Mouse (Mus musculus) CH12.LX (cell line): ENCODE results near the gene U2surp. TPM values are rescaled to one million over a fixed set of nuclear protein-coding genes. Genes with fewer than 3 reads are reported as not detected.

Experiments
- DNase-seq: peaks from one replicate; pipeline ENCODE4 v3.0.0-alpha.2; 2013; ENCODE audit errors: extremely low read depth
- H3K27ac ChIP-seq: 2 replicates; pipeline ENCODE4 v1.5.1; 2012; ENCODE audit warnings: low read depth, mild to moderate bottlenecking, control low read depth, moderate library complexity; ENCODE audit not compliant: insufficient read depth
- H3K27me3 ChIP-seq: replicated peaks from 2 replicates; pipeline ENCODE3; 2012; ENCODE audit warnings: inconsistent platforms
- H3K36me3 ChIP-seq, 2 experiments: replicated peaks in 1 of 2; 2 replicates each; pipeline versions ENCODE3 to v1.6.1; 2012; ENCODE audit warnings: inconsistent platforms in 1 of 2, low read length in 1 of 2, mild to moderate bottlenecking in 1 of 2, mixed read lengths in 1 of 2, moderate library complexity in 1 of 2; ENCODE audit not compliant: control insufficient read depth in 1 of 2, insufficient read depth in 1 of 2
- H3K4me1 ChIP-seq, 2 experiments: 2 replicates each; pipeline ENCODE4 v1.6.1; 2012; ENCODE audit warnings: inconsistent platforms in 1 of 2, moderate library complexity in 1 of 2; ENCODE audit not compliant: insufficient read depth in 2 of 2, control insufficient read depth in 1 of 2
- H3K4me2 ChIP-seq: 2 replicates; pipeline ENCODE4 v1.6.1; 2012; ENCODE audit warnings: low read depth, mild to moderate bottlenecking, control low read depth; ENCODE audit not compliant: poor library complexity, insufficient read depth, severe bottlenecking
- H3K4me3 ChIP-seq, 3 experiments: fragments of 150-350 bp in 1 of 3; sonication (generic) in 1 of 3; replicated peaks in 1 of 3; 2 replicates each; pipeline versions ENCODE3 to v1.5.1; 2011 to 2012; ENCODE audit warnings: low read depth in 2 of 3, low read length in 2 of 3, mild to moderate bottlenecking in 2 of 3, moderate library complexity in 2 of 3, control low read depth in 1 of 3, improper control_type of control experiment in 1 of 3, inconsistent platforms in 1 of 3, mixed read lengths in 1 of 3; ENCODE audit not compliant: poor library complexity in 1 of 3
- H3K79me2 ChIP-seq: replicated peaks from 2 replicates; pipeline ENCODE4 v1.6.1; 2012; ENCODE audit warnings: mild to moderate bottlenecking, moderate library complexity; ENCODE audit not compliant: control insufficient read depth, poor library complexity, insufficient read depth, severe bottlenecking; ENCODE audit errors: extremely low read depth
- H3K9ac ChIP-seq: 2 replicates; pipeline ENCODE4 v1.6.1; 2012; ENCODE audit warnings: low read depth, mild to moderate bottlenecking, control low read depth, moderate library complexity; ENCODE audit not compliant: insufficient read depth
- H3K9me3 ChIP-seq: replicated peaks from 2 replicates; pipeline ENCODE3; 2012; ENCODE audit warnings: low read length, inconsistent platforms, mixed read lengths
- BHLHE40 ChIP-seq: IDR thresholded peaks from 2 replicates; pipeline ENCODE4 v1.6.1; 2011; ENCODE audit warnings: mild to moderate bottlenecking, low read depth, low read length, improper control_type of control experiment
- CHD1 ChIP-seq: IDR thresholded peaks from 2 replicates; pipeline ENCODE4 v1.6.1; 2012; ENCODE audit warnings: low read depth, low read length, improper control_type of control experiment, inconsistent platforms
- CTCF ChIP-seq, 2 experiments: IDR thresholded peaks in 1 of 2; conservative IDR thresholded peaks in 1 of 2; 2 replicates each; pipeline ENCODE4 v1.5.1; 2011 to 2012; ENCODE audit warnings: low read depth in 2 of 2, low read length in 2 of 2, improper control_type of control experiment in 1 of 2, inconsistent platforms in 1 of 2, mild to moderate bottlenecking in 1 of 2, moderate library complexity in 1 of 2
- E2F4 ChIP-seq: IDR thresholded peaks from 2 replicates; pipeline ENCODE4 v1.6.1; 2011; ENCODE audit warnings: low read depth, low read length, improper control_type of control experiment; ENCODE audit not compliant: insufficient replicate concordance
- EP300 ChIP-seq: IDR thresholded peaks from 2 replicates; pipeline ENCODE4 v1.6.1; 2011; ENCODE audit warnings: low read length, improper control_type of control experiment
- HCFC1 ChIP-seq: IDR thresholded peaks from 2 replicates; pipeline ENCODE4 v1.6.1; 2012; ENCODE audit warnings: low read depth, mild to moderate bottlenecking, inconsistent platforms, low read length, improper control_type of control experiment
- IRF4 ChIP-seq: IDR thresholded peaks from 2 replicates; pipeline ENCODE4 v1.6.1; 2014; ENCODE audit warnings: low read depth, mild to moderate bottlenecking, inconsistent platforms, low read length, improper control_type of control experiment
- JUN ChIP-seq: IDR thresholded peaks from 2 replicates; pipeline ENCODE4 v1.6.1; 2011; ENCODE audit warnings: low read depth, mild to moderate bottlenecking, low read length, improper control_type of control experiment, moderate library complexity; ENCODE audit not compliant: insufficient read depth
- MAFK ChIP-seq: IDR thresholded peaks from 2 replicates; pipeline ENCODE4 v1.6.1; 2011; ENCODE audit warnings: low read length, improper control_type of control experiment; ENCODE audit not compliant: insufficient replicate concordance
- MAX ChIP-seq: IDR thresholded peaks from 2 replicates; pipeline ENCODE4 v1.6.1; 2011; ENCODE audit warnings: low read length, improper control_type of control experiment
- MAZ ChIP-seq: IDR thresholded peaks from 2 replicates; pipeline ENCODE4 v1.6.1; 2012; ENCODE audit warnings: low read depth, mild to moderate bottlenecking, inconsistent platforms, low read length, improper control_type of control experiment, moderate library complexity
- MEF2A ChIP-seq: IDR thresholded peaks from 2 replicates; pipeline ENCODE4 v1.6.1; 2014; ENCODE audit warnings: low read depth, mild to moderate bottlenecking, inconsistent platforms, low read length, improper control_type of control experiment, borderline replicate concordance
- MYC ChIP-seq: IDR thresholded peaks from 2 replicates; pipeline ENCODE4 v1.6.1; 2011; ENCODE audit warnings: low read depth, mild to moderate bottlenecking, improper control_type of control experiment, low read length
- NRF1 ChIP-seq: IDR thresholded peaks from 2 replicates; pipeline ENCODE4 v1.6.1; 2014; ENCODE audit warnings: low read depth, mild to moderate bottlenecking, inconsistent platforms, low read length, improper control_type of control experiment, moderate library complexity
- PAX5 ChIP-seq: IDR thresholded peaks from 2 replicates; pipeline ENCODE4 v1.6.1; 2012; ENCODE audit warnings: low read length, inconsistent platforms, mixed read lengths
- POLR2A ChIP-seq: IDR thresholded peaks from 2 replicates; pipeline ENCODE4 v1.6.1; 2011; ENCODE audit warnings: low read depth, mild to moderate bottlenecking, improper control_type of control experiment, low read length
- RCOR1 ChIP-seq: conservative IDR thresholded peaks from 2 replicates; pipeline ENCODE4 v1.6.1; 2012; ENCODE audit warnings: low read depth, mild to moderate bottlenecking, inconsistent platforms, low read length, improper control_type of control experiment
- USF2 ChIP-seq: conservative IDR thresholded peaks from 2 replicates; pipeline ENCODE4 v1.6.1; 2011; ENCODE audit warnings: low read depth, low read length, improper control_type of control experiment
- ZKSCAN1 ChIP-seq: IDR thresholded peaks from 2 replicates; pipeline ENCODE4 v1.6.1; 2012; ENCODE audit warnings: low read depth, inconsistent platforms, low read length, improper control_type of control experiment, borderline replicate concordance
- ZMIZ1 ChIP-seq: IDR thresholded peaks from 2 replicates; pipeline ENCODE4 v1.6.1; 2012; ENCODE audit warnings: low read depth, mild to moderate bottlenecking, inconsistent platforms, low read length, improper control_type of control experiment
- ZNF384 ChIP-seq: IDR thresholded peaks from 2 replicates; pipeline ENCODE4 v1.6.1; 2012; ENCODE audit warnings: low read depth, low read length, improper control_type of control experiment, inconsistent platforms
- dilution Hi-C: fragments of 300-500 bp; cut with MboI; formaldehyde crosslinking; loops from 2 replicates; pipeline ENCODE4 v1.14.3; 2020; ENCODE audit warnings: low sequenced_read_pairs; ENCODE audit not compliant: extremely low pct_unique_long_range_greater_than_20kb, extremely low pct_ligation_motif_present
- in situ Hi-C: fragments of 300-500 bp; cut with MboI; formaldehyde crosslinking; loops from 3 replicates; pipeline ENCODE4 v1.14.3; 2019; ENCODE audit warnings: low sequenced_read_pairs, low pct_ligation_motif_present, low pct_unique_long_range_greater_than_20kb, mixed read lengths
- polyA plus RNA-seq: library from polyadenylated mRNA; unstranded; fragments of >175 nt; gene quantifications from 2 replicates; pipeline ENCODE4 v1.2.1, GENCODE M21; 2012; ENCODE audit warnings: low read depth; ENCODE audit not compliant: insufficient read length
- total RNA-seq, 2 experiments: library from RNA; depleted of rRNA; stranded (reverse); fragments of 300-350 nt in 1 of 2; fragments of >200 nt in 1 of 2; gene quantifications; 2 replicates each; pipeline ENCODE4 v1.2.3; 2012 to 2014

U2surp gene
- total and polyA plus RNA-seq, 3 experiments: 46.5 to 103 (median 87.7) TPM

GRCm38 (mm10) chr9:95435506-95436293, 76.1 kb downstream of the U2surp start:
- H3K4me1 ChIP-seq: no peaks in the 10 kb centered on the region
- H3K79me2 ChIP-seq: no peaks in the 10 kb centered on the region
- H3K27me3 ChIP-seq: no peaks in the 10 kb centered on the region
- H3K36me3 ChIP-seq: no peaks in the 10 kb centered on the region
- no peaks in the 10 kb centered on the region for H3K9me3 ChIP-seq
- no peak overlapping the region for H3K9ac ChIP-seq
- H3K27ac ChIP-seq: no peak overlapping the region
- dilution Hi-C loops (no loop called here), in situ Hi-C loops (no loop called here)
- TF ChIP-seq ZMIZ1: no peak
- TF ChIP-seq PAX5: no peak
- no peak for TF ChIP-seq MAFK
- no peak for TF ChIP-seq NRF1
- TF ChIP-seq POLR2A: no peak
- no peak for TF ChIP-seq IRF4
- TF ChIP-seq ZKSCAN1: no peak
- no peak for TF ChIP-seq RCOR1
- no peak for TF ChIP-seq MEF2A
- TF ChIP-seq USF2: no peak
- TF ChIP-seq ZNF384: no peak
- TF ChIP-seq BHLHE40: no peak
- no peak for TF ChIP-seq CTCF (conservative IDR thresholded peaks at IDR 0.05 in 1 of 2, IDR thresholded peaks at IDR 0.05 in 1 of 2; ENCODE audit: low read depth in 2 of 2, low read length in 2 of 2)
- no peak for TF ChIP-seq MAZ
- no peak for TF ChIP-seq E2F4
- no peak for TF ChIP-seq HCFC1
- no peak for TF ChIP-seq MAX
- TF ChIP-seq EP300: no peak
- H3K4me2 ChIP-seq: no peak overlapping the region
- no peak for DNase-seq
- no peak overlapping the region for H3K4me3 ChIP-seq

- Histone ChIP-seq H3K4me3 (no peak overlapping the region), H3K27me3 (no peaks in the 10 kb centered on the region), H3K4me2 (no peak overlapping the region), H3K27ac (no peak overlapping the region), H3K9me3 (no peaks in the 10 kb centered on the region), H3K4me1 (peaks cover 0 to 6% of the 10 kb centered on the region in 2 experiments; a peak in 1 of 4 replicates), H3K36me3 (no peaks in the 10 kb centered on the region), H3K9ac (no peak overlapping the region), H3K79me2 (no peaks in the 10 kb centered on the region)
- dilution Hi-C loops (no loop called here), in situ Hi-C loops (no loop called here)
- TF ChIP-seq MAX (no peak), HCFC1 (no peak), CHD1 (no peak), EP300 (no peak), MYC (no peak), JUN (no peak), RCOR1 (no peak), MAZ (no peak), ZMIZ1 (no peak), ZNF384 (no peak)
- DNase-seq: no peak
These were observed 83.5 kb downstream of the U2surp start for GRCm38 (mm10) chr9:95428277-95428676.
